Mouse (Mus musculus): ENCODE data around the gene Gm49380.

DNA sequence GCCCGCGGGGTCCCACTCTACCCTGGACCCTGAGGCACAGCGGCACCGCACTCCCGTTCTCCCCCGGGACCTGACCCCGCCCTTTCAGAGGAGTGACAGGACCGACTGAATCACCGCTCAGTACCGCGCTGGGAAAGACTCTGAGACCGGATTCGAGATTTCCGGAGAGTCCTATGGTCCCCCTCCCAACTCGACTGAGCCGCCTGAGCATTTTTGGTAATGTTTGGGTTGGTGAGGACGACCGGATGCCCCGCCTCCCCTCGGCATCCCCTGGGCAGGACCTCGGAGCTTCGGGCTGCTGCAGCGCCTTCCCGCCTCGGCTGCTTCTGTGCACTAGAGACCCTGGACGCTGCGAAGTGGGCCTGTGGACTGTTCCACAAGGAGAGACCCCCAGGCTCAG, 16.7 kb upstream of the Gm49380 start:
- TF ChIP-seq CTCF (IDR thresholded peaks at IDR 0.05; ENCODE audit: low read depth) (no peak), EP300 (optimal IDR thresholded peaks at IDR 0.05) (no peak)
